Mouse (Mus musculus): Measurements from ENCODE around the gene Pparg. TPM values are rescaled to one million over a fixed set of nuclear protein-coding genes. Genes with fewer than 3 reads are reported as not detected.

The Pparg gene
- 1.1 and 1.4 TPM in 2 replicates for polyA plus RNA-seq (2016; fragmentation: Nextera tagmentation; extraction: Ambion mirVana)

DNA sequence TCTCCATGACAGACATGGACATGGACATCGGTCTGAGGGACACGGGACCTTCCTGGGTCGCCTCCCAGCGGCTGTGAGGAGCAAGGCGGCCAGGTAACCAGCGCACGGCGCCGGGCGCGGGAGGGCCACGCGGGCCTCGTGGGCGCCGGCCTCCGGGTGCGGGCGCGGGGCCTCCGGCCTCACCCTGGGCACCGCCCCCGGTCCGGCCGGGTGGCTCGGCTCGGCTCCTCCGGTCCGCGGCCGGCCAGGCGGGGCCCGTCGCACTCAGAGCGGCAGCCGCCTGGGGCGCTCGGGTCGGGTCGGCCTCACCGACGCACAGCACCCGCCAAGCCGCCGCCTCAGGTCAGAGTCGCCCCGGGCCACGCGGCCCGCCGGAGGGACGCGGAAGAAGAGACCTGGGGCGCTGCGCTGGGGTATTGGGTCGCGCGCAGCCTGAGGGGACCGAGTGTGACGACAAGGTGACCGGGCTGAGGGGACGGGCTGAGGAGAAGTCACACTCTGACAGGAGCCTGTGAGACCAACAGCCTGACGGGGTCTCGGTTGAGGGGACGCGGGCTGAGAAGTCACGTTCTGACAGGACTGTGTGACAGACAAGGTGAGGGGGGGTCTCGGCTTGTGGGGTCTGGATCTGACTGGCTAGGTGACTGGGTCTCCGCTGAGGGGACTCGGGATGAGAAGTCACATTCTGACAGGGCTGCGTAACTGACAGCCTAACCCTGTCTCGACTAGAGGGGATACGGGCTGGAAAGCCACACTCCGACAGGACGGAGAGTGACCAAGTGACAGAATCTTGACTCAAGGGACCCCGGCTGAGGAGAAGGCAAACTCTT lies at the start of gene Pparg:
TSS of gene Pparg (plus strand) at position 176 of the 830 bp plus-strand sequence.
- Histone ChIP-seq H3K9me3 (replicated peaks) (no peaks in the 10 kb centered on the region), H3K9ac (peak within 1 kb of the TSS; percentile 46), H3K36me3 (no peaks in the 10 kb centered on the region), H3K4me1 (peaks cover 16% of the 10 kb centered on the region; the same call in 1 of the 2 replicates), H3K27me3 (replicated peaks) (peaks cover 44% of the 10 kb centered on the region), H3K4me2 (peak within 1 kb of the TSS; percentile 82), H3K4me3 (peak within 1 kb of the TSS; percentile 58), H3K27ac (no peak within 1 kb of the TSS)
- under 1% methylated on average over 69 of the region's 76 CpGs for WGBS (ENCODE audit: insufficient replicate concordance)
- ATAC-seq, result peak; percentile 62

DNA sequence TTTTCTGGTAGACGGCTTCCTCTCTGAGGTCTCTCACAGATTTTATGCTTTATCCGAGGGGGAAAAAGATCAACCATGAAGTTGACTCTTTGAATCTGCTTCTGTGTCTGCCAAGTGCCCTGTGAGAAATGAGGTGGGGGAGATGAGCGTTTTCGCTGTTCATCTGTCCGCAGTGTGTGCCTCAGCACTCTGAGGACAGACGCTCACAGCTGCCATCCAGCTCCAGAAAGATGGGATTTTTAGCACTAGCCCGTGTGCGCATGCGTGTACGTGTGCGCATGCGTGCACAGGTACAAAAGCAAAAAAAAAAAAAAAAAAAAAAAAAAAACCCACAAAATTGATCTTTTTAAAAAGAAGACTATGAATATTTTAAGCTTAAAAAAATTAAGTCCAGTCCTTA lies 48.0 kb upstream of the Pparg start:
- no peak overlapping the region for H3K4me2 ChIP-seq
- H3K4me3 ChIP-seq, result no peak overlapping the region
- H3K9me3 ChIP-seq (replicated peaks), result no peaks in the 10 kb centered on the region
- H3K9ac ChIP-seq, result no peak overlapping the region
- H3K27me3 ChIP-seq (replicated peaks), result no peaks in the 10 kb centered on the region
- H3K4me1 ChIP-seq, result no peaks in the 10 kb centered on the region
- no peak overlapping the region for H3K27ac ChIP-seq
- ATAC-seq, result no peak
- 77% methylated on average over 12 of the region's 12 CpGs for WGBS (ENCODE audit: insufficient replicate concordance)
- no peaks in the 10 kb centered on the region for H3K36me3 ChIP-seq

DNA sequence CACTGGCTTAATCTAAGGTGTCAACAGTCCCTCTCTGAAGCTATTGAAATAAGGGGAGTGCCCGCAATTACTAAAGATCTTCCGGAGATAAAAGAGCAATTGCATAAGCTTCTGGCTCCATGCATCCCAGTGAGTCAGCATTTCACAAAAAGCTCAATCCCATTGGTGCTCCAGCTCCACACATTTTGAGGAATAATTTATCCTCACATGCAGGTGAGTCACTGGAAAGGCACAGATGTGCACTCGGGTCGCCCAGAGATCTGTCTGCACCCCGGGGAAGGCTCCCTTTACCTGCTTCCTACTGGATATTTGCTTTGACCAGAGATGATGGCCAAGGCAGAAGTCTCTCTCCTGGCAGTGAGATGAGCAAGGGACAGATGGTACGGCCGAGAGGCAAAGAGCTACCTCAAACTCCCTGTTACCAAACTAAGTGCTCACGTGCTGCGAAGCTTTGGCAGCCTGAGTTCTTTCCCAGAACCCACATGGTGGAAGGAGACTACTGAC lies 47.5 kb upstream of the Pparg start:
- Histone ChIP-seq H3K4me1 (no peaks in the 10 kb centered on the region), H3K27me3 (replicated peaks) (no peaks in the 10 kb centered on the region), H3K4me3 (no peak overlapping the region), H3K27ac (no peak overlapping the region), H3K4me2 (no peak overlapping the region), H3K36me3 (no peaks in the 10 kb centered on the region), H3K9ac (no peak overlapping the region), H3K9me3 (replicated peaks) (no peaks in the 10 kb centered on the region)
- 66% methylated on average over 9 of the region's 9 CpGs for WGBS (ENCODE audit: insufficient replicate concordance)
- ATAC-seq, result no peak

DNA sequence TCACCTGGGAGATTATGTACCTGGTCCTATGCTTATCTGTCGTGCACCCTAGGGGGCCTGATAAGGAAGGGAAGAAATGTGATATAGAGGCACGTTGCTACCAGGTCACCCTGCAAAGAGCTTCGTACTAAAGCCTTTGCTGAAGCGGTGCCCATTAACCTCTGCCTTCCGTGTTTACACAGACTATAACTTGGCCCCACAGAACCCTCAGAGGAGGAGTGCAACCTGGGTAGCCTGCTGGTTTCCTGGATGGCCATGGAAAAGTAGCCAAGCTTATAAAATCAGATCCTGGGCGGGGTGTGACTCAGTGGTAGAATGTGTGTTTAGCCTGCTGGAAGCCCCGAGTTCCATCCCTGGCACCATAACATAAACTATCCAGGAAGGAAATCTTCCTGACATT lies 46.8 kb upstream of the Pparg start:
- Histone ChIP-seq H3K4me1 (no peaks in the 10 kb centered on the region), H3K36me3 (no peaks in the 10 kb centered on the region), H3K9me3 (replicated peaks) (no peaks in the 10 kb centered on the region), H3K27ac (no peak overlapping the region), H3K27me3 (replicated peaks) (no peaks in the 10 kb centered on the region), H3K4me3 (no peak overlapping the region), H3K9ac (no peak overlapping the region), H3K4me2 (no peak overlapping the region)
- no peak for ATAC-seq
- WGBS (ENCODE audit: insufficient replicate concordance), result 58% methylated on average over 7 of the region's 7 CpGs

DNA sequence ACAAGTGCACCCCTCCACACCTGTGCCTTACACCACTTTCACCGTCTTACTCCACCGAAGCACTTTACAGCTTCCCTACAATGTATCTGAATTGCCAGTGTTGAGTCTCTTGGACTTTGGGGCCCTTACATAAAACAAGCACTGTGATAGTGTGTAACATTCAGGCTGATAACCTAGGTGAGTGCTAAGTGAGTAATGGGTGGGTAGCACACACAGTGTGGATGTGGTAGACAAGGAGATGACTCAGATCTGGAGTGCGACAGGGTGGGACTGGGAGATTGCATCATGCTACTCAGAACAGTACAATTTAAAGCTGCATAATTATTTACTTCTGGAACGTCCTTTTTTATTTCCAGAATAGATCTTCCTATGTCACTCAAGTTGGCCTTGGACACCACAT lies 45.0 kb upstream of the Pparg start:
- WGBS (ENCODE audit: insufficient replicate concordance), result 62% methylated on average over 4 of the region's 4 CpGs

DNA sequence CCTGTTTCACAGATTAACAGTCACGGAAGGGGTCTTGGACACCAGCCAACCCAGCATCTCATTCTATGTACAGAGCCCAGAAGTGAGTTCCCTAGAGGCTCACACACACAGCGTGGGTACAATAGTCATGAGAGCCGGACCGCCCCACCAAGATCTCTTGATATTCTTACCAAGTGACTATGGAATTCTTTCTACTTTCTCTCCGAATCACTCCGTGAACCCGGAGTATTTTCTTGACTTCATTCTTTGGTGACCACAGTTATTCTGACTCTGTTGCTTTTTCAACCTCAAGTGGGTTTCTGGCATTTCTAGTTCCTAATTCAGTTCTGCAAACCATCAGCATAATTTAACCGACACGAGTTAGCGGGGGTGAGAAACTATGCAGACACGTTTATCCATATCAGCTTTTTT lies 43.9 kb upstream of the Pparg start:
- Histone ChIP-seq H3K9me3 (replicated peaks) (no peaks in the 10 kb centered on the region), H3K27me3 (replicated peaks) (no peaks in the 10 kb centered on the region), H3K4me3 (no peak overlapping the region), H3K9ac (no peak overlapping the region), H3K36me3 (no peaks in the 10 kb centered on the region), H3K27ac (no peak overlapping the region), H3K4me1 (no peaks in the 10 kb centered on the region), H3K4me2 (no peak overlapping the region)
- 67% methylated on average over 11 of the region's 11 CpGs for WGBS (ENCODE audit: insufficient replicate concordance)
- no peak for ATAC-seq

More for the DNA sequence above, 45.0 kb upstream of the Pparg start:
- Histone ChIP-seq H3K27ac (no peak overlapping the region), H3K27me3 (replicated peaks) (no peaks in the 10 kb centered on the region), H3K36me3 (no peaks in the 10 kb centered on the region), H3K9ac (no peak overlapping the region), H3K4me3 (no peak overlapping the region), H3K4me2 (no peak overlapping the region), H3K4me1 (no peaks in the 10 kb centered on the region), H3K9me3 (replicated peaks) (no peaks in the 10 kb centered on the region)
- no peak for ATAC-seq

DNA sequence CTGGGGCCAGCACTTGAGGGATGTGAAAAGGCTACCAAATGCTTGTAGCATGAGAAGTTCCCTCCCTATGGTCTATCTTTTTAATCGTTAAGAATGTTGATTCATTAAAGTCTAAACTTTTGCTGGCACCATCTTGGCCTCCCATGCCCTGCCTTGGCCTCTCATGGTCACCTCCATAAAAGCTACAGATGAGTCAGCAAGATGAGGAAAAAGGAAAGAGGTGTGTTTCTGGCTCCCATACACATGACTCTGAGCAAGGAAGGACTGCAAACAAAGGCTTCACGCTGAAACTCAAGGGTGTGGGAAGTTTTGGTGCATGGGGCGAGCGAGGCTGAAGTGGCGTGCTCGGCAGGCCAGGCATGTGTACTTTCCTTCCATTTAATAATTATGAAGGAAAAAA lies 41.9 kb upstream of the Pparg start:
- no peak overlapping the region for H3K4me3 ChIP-seq
- H3K4me2 ChIP-seq, result no peak overlapping the region
- H3K36me3 ChIP-seq, result no peaks in the 10 kb centered on the region
- H3K4me1 ChIP-seq, result no peaks in the 10 kb centered on the region
- no peak for ATAC-seq
- no peak overlapping the region for H3K9ac ChIP-seq
- WGBS (ENCODE audit: insufficient replicate concordance), result 73% methylated on average over 6 of the region's 6 CpGs
- H3K27ac ChIP-seq, result no peak overlapping the region
- H3K27me3 ChIP-seq (replicated peaks), result no peaks in the 10 kb centered on the region
- H3K9me3 ChIP-seq (replicated peaks), result no peaks in the 10 kb centered on the region

DNA sequence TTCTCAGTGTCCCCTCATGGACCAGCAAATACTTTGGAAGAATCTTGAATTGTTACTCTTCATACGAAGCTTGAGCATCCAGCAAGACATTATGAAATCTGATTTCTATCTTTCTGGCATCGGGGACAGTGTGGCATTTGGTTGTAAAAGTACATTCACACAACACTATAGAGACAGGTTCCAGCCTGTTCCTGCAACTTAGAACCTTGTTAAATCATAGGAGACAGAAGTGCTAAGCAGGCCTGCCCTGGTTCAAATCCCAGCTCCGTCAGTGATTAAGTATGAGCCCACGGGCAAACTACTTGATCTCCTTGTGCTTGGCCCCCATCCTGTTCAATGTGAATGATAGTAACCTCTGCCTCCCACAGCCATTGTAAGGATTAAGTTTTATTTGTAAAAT lies 41.1 kb upstream of the Pparg start:
- H3K36me3 ChIP-seq, result no peaks in the 10 kb centered on the region
- no peaks in the 10 kb centered on the region for H3K9me3 ChIP-seq (replicated peaks)
- no peak overlapping the region for H3K9ac ChIP-seq
- no peak overlapping the region for H3K4me3 ChIP-seq
- ATAC-seq, result no peak
- no peaks in the 10 kb centered on the region for H3K27me3 ChIP-seq (replicated peaks)
- no peak overlapping the region for H3K4me2 ChIP-seq
- H3K27ac ChIP-seq, result no peak overlapping the region
- H3K4me1 ChIP-seq, result no peaks in the 10 kb centered on the region
- WGBS (ENCODE audit: insufficient replicate concordance), result 75% methylated on average over 4 of the region's 4 CpGs

DNA sequence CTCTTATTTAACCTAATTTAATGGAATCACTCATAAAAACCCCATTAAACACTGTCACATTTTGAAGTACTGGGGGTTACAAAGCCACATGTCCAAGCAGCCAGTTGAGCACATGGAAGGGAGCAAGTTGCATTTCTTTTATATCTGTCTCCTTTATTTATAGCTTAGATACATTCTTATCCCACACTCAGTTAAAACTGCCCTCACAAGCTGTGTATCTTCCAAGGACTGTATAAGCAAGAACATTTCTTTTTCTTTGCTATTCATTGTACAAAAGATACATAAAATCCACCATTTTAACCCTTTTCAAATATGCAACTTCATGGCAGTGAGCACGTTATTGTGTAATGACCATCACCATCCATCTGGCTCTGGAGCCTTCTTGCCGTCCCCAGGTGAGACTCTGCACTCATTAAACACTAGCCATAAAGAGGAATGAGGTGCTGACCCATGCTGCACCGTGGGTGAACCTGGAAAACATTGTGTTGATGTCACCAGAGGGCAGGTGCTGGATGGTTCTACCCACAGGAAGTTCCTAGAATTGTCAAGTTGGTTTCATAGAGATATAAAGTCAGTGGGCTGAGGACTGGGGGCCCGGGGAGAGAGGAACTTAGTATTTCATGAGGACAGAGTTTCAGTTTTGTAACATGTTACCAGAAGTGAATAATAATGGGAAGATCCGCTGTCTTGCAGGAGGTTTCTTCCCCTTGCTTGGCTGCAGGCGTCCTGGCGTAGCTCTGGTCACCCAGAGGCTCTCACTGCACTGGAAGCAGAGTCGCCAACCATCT lies 39.6 kb upstream of the Pparg start:
- Histone ChIP-seq H3K4me3 (no peak overlapping the region), H3K36me3 (no peaks in the 10 kb centered on the region)
- WGBS (ENCODE audit: insufficient replicate concordance), result 50% methylated on average over 8 of the region's 8 CpGs

DNA sequence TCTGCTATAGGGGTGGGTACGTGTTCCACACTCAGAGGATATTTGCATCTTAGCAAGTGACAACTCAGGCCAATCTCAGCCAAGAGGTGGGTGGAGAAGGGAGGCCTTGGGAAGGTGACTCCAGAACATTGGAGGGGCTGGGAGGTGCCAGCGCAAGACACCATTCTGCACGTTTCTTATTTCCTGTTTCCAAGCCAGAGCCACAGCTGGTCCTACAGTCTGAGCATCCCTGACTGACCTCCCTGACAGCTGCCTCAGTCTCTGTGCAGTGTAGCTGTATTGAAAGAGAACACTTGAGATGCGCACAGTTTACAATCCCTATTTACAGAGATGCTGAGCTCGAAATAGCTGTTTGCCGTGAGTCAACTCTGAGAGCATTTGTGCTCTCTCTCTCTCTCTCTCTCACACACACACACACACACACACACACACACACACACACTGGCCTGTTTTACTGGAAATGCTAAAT lies 38.8 kb upstream of the Pparg start:
- 60% methylated on average over 6 of the region's 6 CpGs for WGBS (ENCODE audit: insufficient replicate concordance)
- H3K4me2 ChIP-seq, result no peak overlapping the region
- H3K27ac ChIP-seq, result no peak overlapping the region
- H3K4me1 ChIP-seq, result no peaks in the 10 kb centered on the region
- ATAC-seq, result no peak
- no peaks in the 10 kb centered on the region for H3K27me3 ChIP-seq (replicated peaks)
- no peaks in the 10 kb centered on the region for H3K9me3 ChIP-seq (replicated peaks)
- H3K36me3 ChIP-seq, result no peaks in the 10 kb centered on the region
- no peak overlapping the region for H3K9ac ChIP-seq
- no peak overlapping the region for H3K4me3 ChIP-seq

More for the DNA sequence above, 39.6 kb upstream of the Pparg start:
- no peaks in the 10 kb centered on the region for H3K27me3 ChIP-seq (replicated peaks)
- no peak for ATAC-seq
- H3K9me3 ChIP-seq (replicated peaks), result no peaks in the 10 kb centered on the region
- no peak overlapping the region for H3K27ac ChIP-seq
- H3K4me1 ChIP-seq, result no peaks in the 10 kb centered on the region
- no peak overlapping the region for H3K9ac ChIP-seq
- H3K4me2 ChIP-seq, result no peak overlapping the region

DNA sequence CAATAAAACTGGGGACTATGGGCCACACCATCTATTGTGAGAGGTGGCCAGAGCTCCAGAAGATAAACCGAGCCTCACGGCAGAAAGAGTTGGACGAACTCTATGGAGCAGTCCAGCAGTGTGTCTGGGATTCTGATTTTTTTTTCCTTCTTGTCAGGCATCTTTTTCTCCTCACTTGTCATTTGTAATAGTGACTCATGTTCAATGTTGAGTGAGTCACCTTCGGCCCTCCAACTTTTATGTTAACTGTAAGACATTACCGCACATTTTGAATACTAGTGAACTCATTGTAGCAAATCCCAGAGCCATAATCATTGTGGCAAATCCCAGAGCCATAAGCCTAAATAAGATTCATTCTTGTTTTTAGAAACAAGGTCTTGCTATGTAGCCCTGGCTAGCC lies 37.8 kb upstream of the Pparg start:
- no peak for ATAC-seq
- 80% methylated on average over 5 of the region's 5 CpGs for WGBS (ENCODE audit: insufficient replicate concordance)

DNA sequence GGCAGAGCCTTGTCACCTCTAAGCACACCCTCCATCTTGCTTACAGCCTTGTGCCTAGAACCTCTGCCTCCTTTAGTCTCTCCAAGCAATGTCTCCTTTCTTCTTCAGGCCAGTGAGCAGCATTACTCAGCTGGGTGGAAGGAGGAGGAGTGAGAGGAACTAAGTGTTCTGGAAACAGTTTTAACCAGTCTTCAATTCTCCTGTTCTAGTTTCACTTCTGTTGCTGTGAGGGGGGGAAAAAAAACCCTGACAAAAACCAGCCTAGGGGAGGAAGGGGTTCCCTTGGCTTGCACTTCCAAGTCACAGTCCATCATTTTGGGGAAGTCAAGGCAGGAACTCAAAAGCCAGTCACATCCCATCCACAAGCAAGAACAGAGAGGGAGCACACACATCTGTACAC lies 29.8 kb upstream of the Pparg start:
- Histone ChIP-seq H3K4me2 (no peak overlapping the region), H3K4me3 (no peak overlapping the region), H3K27me3 (replicated peaks) (no peaks in the 10 kb centered on the region), H3K9ac (no peak overlapping the region), H3K4me1 (no peaks in the 10 kb centered on the region), H3K36me3 (no peaks in the 10 kb centered on the region), H3K9me3 (replicated peaks) (no peaks in the 10 kb centered on the region), H3K27ac (no peak overlapping the region)
- ATAC-seq, result no peak

More for the DNA sequence above, 37.8 kb upstream of the Pparg start:
- H3K4me1 ChIP-seq, result no peaks in the 10 kb centered on the region
- H3K4me2 ChIP-seq, result no peak overlapping the region
- H3K9me3 ChIP-seq (replicated peaks), result no peaks in the 10 kb centered on the region
- no peak overlapping the region for H3K4me3 ChIP-seq
- H3K27ac ChIP-seq, result no peak overlapping the region
- H3K36me3 ChIP-seq, result no peaks in the 10 kb centered on the region
- no peaks in the 10 kb centered on the region for H3K27me3 ChIP-seq (replicated peaks)
- H3K9ac ChIP-seq, result no peak overlapping the region

Measured in liver, embryonic 12.5 days (tissue).